Mouse (Mus musculus) limb, embryonic 14.5 days (tissue): ENCODE measurements around the gene Efhc1. TPM values are rescaled to one million over a fixed set of nuclear protein-coding genes. Genes with fewer than 3 reads are reported as not detected.
A peak's percentile ranks its signal among the peaks of the same experiment; 100 is the strongest.

Experiments
- ATAC-seq: fragments of 200-750 bp; cut with Nextera tagmentation; 2 replicates; pipeline ENCODE4 v1.8.0; 2017; ENCODE audit warnings: low read depth, moderate number of reproducible peaks, moderate TSS enrichment; ENCODE audit not compliant: low FRiP score
- DNase-seq: peaks from one replicate; pipeline ENCODE4 v3.0.0-alpha.2; 2015; ENCODE audit warnings: low spot score
- H3K27ac ChIP-seq: fragments of 300-500 bp; sonication (generic); replicated peaks from 2 replicates; pipeline ENCODE4 v1.5.1; 2014; ENCODE audit warnings: low read depth, mild to moderate bottlenecking, low read length, moderate library complexity, mixed read lengths
- H3K27me3 ChIP-seq: fragments of 300-500 bp; sonication (generic); 2 replicates; pipeline ENCODE4 v1.6.1; 2014; ENCODE audit warnings: low read length, mixed read lengths; ENCODE audit not compliant: control insufficient read depth, insufficient read depth
- H3K36me3 ChIP-seq: fragments of 300-500 bp; sonication (generic); 2 replicates; pipeline ENCODE4 v1.6.1; 2014; ENCODE audit warnings: mild to moderate bottlenecking, low read length, moderate library complexity, mixed read lengths; ENCODE audit not compliant: control insufficient read depth, insufficient read depth
- H3K4me1 ChIP-seq: fragments of 300-500 bp; sonication (generic); 2 replicates; pipeline ENCODE4 v1.6.1; 2014; ENCODE audit warnings: antibody characterized with exemption, low read length, mixed read lengths; ENCODE audit not compliant: control insufficient read depth, insufficient read depth
- H3K4me2 ChIP-seq: fragments of 300-500 bp; sonication (generic); replicated peaks from 2 replicates; pipeline ENCODE4 v1.6.1; 2014; ENCODE audit warnings: low read depth, mild to moderate bottlenecking, low read length, moderate library complexity; ENCODE audit not compliant: severe bottlenecking
- H3K4me3 ChIP-seq: fragments of 300-500 bp; sonication (generic); replicated peaks from 2 replicates; pipeline ENCODE4 v1.5.1; 2014; ENCODE audit warnings: low read length
- H3K9ac ChIP-seq: fragments of 300-500 bp; sonication (generic); 2 replicates; pipeline ENCODE4 v1.6.1; 2014; ENCODE audit warnings: mild to moderate bottlenecking, low read depth, low read length, moderate library complexity; ENCODE audit not compliant: severe bottlenecking
- H3K9me3 ChIP-seq: fragments of 300-500 bp; sonication (generic); 2 replicates; pipeline ENCODE4 v1.6.1; 2016; ENCODE audit warnings: low read length; ENCODE audit not compliant: control insufficient read depth
- POLR2A ChIP-seq: fragments of 200-500 bp; IDR thresholded peaks from 2 replicates; pipeline ENCODE4 v1.8.0; 2012; ENCODE audit warnings: inconsistent platforms, mild to moderate bottlenecking, moderate library complexity, borderline replicate concordance; ENCODE audit not compliant: insufficient read depth, insufficient read length; ENCODE audit errors: extremely low read depth
- WGBS: fragments of 180-500 bp; shearing (Covaris S2); extraction: QIAGEN DNeasy Blood & Tissue Kit; methylation state at CpG from one replicate; pipeline ENCODE4 v1.1.7; 2014; 5-methylcytosine and 5-hydroxymethylcytosine counted together
- polyA plus RNA-seq, 2 experiments: library from polyadenylated mRNA; depleted of rRNA in 1 of 2; stranded (reverse) in 1 of 2; unstranded in 1 of 2; fragments of >200 nt; fragmentation: Nextera tagmentation in 1 of 2; extraction: Ambion mirVana in 1 of 2; gene quantifications; 2 replicates each; pipeline versions ENCODE4 v1.2.1 to v1.2.3; 2012 to 2014

Efhc1 gene
- polyA plus RNA-seq, 2 experiments, result 2.7 to 3.1 TPM

GRCm38 (mm10) chr1:20941857-20942256 lies 9.6 kb upstream of the Efhc1 start:
- 75% methylated on average over 7 of the region's 7 CpGs for WGBS
- DNase-seq (no peak), ATAC-seq (no peak; the same call in 1 of the 2 replicates)
- H3K9me3 ChIP-seq, result no peaks in the 10 kb centered on the region
- no peak overlapping the region for H3K4me2 ChIP-seq
- TF ChIP-seq POLR2A, result no peak
- H3K36me3 ChIP-seq, result no peaks in the 10 kb centered on the region
- 0 out of 2 replicates have a peak, but pooled peaks cover 3% of the 10 kb centered on the region for H3K4me1 ChIP-seq
- H3K27me3 ChIP-seq, result no peaks in the 10 kb centered on the region
- H3K9ac ChIP-seq, result no peak overlapping the region
- no peak overlapping the region for H3K27ac ChIP-seq
- H3K4me3 ChIP-seq, result no peak overlapping the region

GRCm38 (mm10) chr1:20943016-20943415 lies 8.4 kb upstream of the Efhc1 start:
- H3K4me1 ChIP-seq, result 0 out of 2 replicates have a peak, but pooled peaks cover 3% of the 10 kb centered on the region
- H3K9ac ChIP-seq, result no peak overlapping the region
- no peak for ATAC-seq
- H3K4me3 ChIP-seq, result no peak overlapping the region
- 93% methylated on average over 2 of the region's 2 CpGs for WGBS
- no peaks in the 10 kb centered on the region for H3K9me3 ChIP-seq
- no peak for DNase-seq
- no peaks in the 10 kb centered on the region for H3K36me3 ChIP-seq
- H3K27me3 ChIP-seq, result no peaks in the 10 kb centered on the region
- no peak overlapping the region for H3K27ac ChIP-seq
- no peak for TF ChIP-seq POLR2A
- no peak overlapping the region for H3K4me2 ChIP-seq

DNA sequence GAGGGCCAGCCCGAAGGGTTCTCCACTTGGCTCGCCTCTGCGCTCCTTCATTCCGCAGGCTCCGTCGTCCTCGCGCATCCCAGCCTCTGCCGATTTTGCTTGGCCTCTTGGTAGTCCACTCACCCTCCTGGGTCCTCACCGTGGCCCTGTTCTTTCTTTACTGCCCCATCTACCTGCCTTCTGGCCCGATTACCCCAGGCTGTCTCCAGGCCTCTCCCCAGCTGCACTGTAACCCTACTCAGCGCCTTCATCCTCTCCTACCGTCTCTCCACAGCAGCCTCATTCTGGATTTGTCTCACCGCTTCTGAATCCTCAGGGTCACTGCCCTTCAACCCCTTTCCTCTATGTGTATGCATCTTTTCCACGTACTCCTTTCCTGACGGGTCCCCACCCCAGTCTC lies 373 bp downstream of the Efhc1 start:
- peaks cover 6% of the 10 kb centered on the region; the same call in 1 of the 2 replicates for H3K4me1 ChIP-seq
- H3K4me3 ChIP-seq, result peak overlapping the region; percentile 50
- peak overlapping the region; percentile 40 for H3K27ac ChIP-seq
- H3K27me3 ChIP-seq, result no peaks in the 10 kb centered on the region
- H3K36me3 ChIP-seq, result no peaks in the 10 kb centered on the region
- 2% methylated on average over 16 of the region's 16 CpGs for WGBS
- TF ChIP-seq POLR2A, result no peak
- DNase-seq (no peak), ATAC-seq (no peak)
- peak overlapping the region; percentile 61 for H3K4me2 ChIP-seq
- no peaks in the 10 kb centered on the region for H3K9me3 ChIP-seq
- H3K9ac ChIP-seq, result peak overlapping the region; percentile 60

- no peak overlapping the region for H3K27ac ChIP-seq
- ATAC-seq (no peak), DNase-seq (no peak)
- H3K9me3 ChIP-seq, result no peaks in the 10 kb centered on the region
- H3K4me2 ChIP-seq, result no peak overlapping the region
- H3K36me3 ChIP-seq, result no peaks in the 10 kb centered on the region
- no peaks in the 10 kb centered on the region for H3K27me3 ChIP-seq
- H3K4me1 ChIP-seq, result peaks cover 6% of the 10 kb centered on the region; the same call in 1 of the 2 replicates
- no peak for TF ChIP-seq POLR2A
- 84% methylated on average over 3 of the region's 3 CpGs for WGBS
- H3K4me3 ChIP-seq, result no peak overlapping the region
- no peak overlapping the region for H3K9ac ChIP-seq
Measured at GRCm38 (mm10) chr1:20954876-20955275, 3.5 kb downstream of the Efhc1 start.

GRCm38 (mm10) chr1:20969642-20970041 lies 18.2 kb downstream of the Efhc1 start:
- ATAC-seq (no peak), DNase-seq (no peak)
- no peaks in the 10 kb centered on the region for H3K4me1 ChIP-seq
- no peak overlapping the region for H3K4me2 ChIP-seq
- TF ChIP-seq POLR2A, result no peak
- H3K9ac ChIP-seq, result no peak overlapping the region
- no peaks in the 10 kb centered on the region for H3K36me3 ChIP-seq
- no peak overlapping the region for H3K4me3 ChIP-seq
- no peaks in the 10 kb centered on the region for H3K27me3 ChIP-seq
- no peaks in the 10 kb centered on the region for H3K9me3 ChIP-seq
- no peak overlapping the region for H3K27ac ChIP-seq
- 82% methylated on average over 2 of the region's 2 CpGs for WGBS

GRCm38 (mm10) chr1:20973389-20973788 lies 22.0 kb downstream of the Efhc1 start:
- no peak for TF ChIP-seq POLR2A
- 90% methylated on average over 6 of the region's 6 CpGs for whole genome bisulfite sequencing
- H3K27ac ChIP-seq, result no peak overlapping the region
- H3K4me2 ChIP-seq, result no peak overlapping the region
- ATAC-seq (no peak), DNase-seq (no peak)
- H3K36me3 ChIP-seq, result no peaks in the 10 kb centered on the region
- H3K9me3 ChIP-seq, result no peaks in the 10 kb centered on the region
- no peaks in the 10 kb centered on the region for H3K27me3 ChIP-seq
- H3K4me3 ChIP-seq, result no peak overlapping the region
- no peak overlapping the region for H3K9ac ChIP-seq
- no peaks in the 10 kb centered on the region for H3K4me1 ChIP-seq
